Mouse (Mus musculus): ENCODE measurements around the gene Rufy3. TPM values are rescaled to one million over a fixed set of nuclear protein-coding genes. Genes with fewer than 3 reads are reported as not detected.

Rufy3 gene
- total RNA-seq, 2 experiments from 2014 or later, result 160 to 165 TPM

GRCm38 (mm10) chr5:88627545-88627944 lies 62.7 kb downstream of the Rufy3 start:
- DNase-seq (ENCODE audit: low spot score in 2 of 2), result no peak

- DNase-seq (ENCODE audit: low spot score in 2 of 2), result no peak
These were observed 64.3 kb downstream of the Rufy3 start for GRCm38 (mm10) chr5:88629125-88629524.

GRCm38 (mm10) chr5:88629987-88630386 lies 65.1 kb downstream of the Rufy3 start:
- DNase-seq (ENCODE audit: low spot score in 2 of 2), result no peak

- DNase-seq (ENCODE audit: low spot score in 2 of 2), result no peak
These were observed 66.0 kb downstream of the Rufy3 start for GRCm38 (mm10) chr5:88630883-88631282.

- no peak for DNase-seq (ENCODE audit: low spot score in 2 of 2)
These were observed 66.7 kb downstream of the Rufy3 start for GRCm38 (mm10) chr5:88631545-88631944.

GRCm38 (mm10) chr5:88632463-88632862 lies 67.6 kb downstream of the Rufy3 start:
- no peak for DNase-seq (ENCODE audit: low spot score in 2 of 2)

GRCm38 (mm10) chr5:88634076-88634475 lies 69.2 kb downstream of the Rufy3 start:
- no peak for DNase-seq (ENCODE audit: low spot score in 2 of 2)

GRCm38 (mm10) chr5:88642786-88643185 lies 77.9 kb downstream of the Rufy3 start:
- DNase-seq (ENCODE audit: low spot score in 2 of 2), result no peak

- DNase-seq (ENCODE audit: low spot score in 2 of 2), result no peak
These were observed 78.7 kb downstream of the Rufy3 start for GRCm38 (mm10) chr5:88643491-88643890.

- no peak for DNase-seq (ENCODE audit: low spot score in 2 of 2)
These were observed 80.1 kb downstream of the Rufy3 start for GRCm38 (mm10) chr5:88644901-88645300.

- no peak for DNase-seq (ENCODE audit: low spot score in 2 of 2)
These were observed 80.6 kb downstream of the Rufy3 start for GRCm38 (mm10) chr5:88645405-88645804.

- no peak for DNase-seq (ENCODE audit: low spot score in 2 of 2)
These were observed 84.7 kb downstream of the Rufy3 start for GRCm38 (mm10) chr5:88649250-88650173.

GRCm38 (mm10) chr5:88652589-88652988 lies 87.7 kb downstream of the Rufy3 start:
- no peak for DNase-seq (ENCODE audit: low spot score in 2 of 2)

- no peak for DNase-seq (ENCODE audit: low spot score in 2 of 2)
These were observed 93.0 kb downstream of the Rufy3 start for GRCm38 (mm10) chr5:88657868-88658267.

- no peak for DNase-seq (ENCODE audit: low spot score in 2 of 2)
These were observed 98.3 kb downstream of the Rufy3 start for GRCm38 (mm10) chr5:88663151-88663550.

GRCm38 (mm10) chr5:88663875-88664274 lies 99.0 kb downstream of the Rufy3 start:
- DNase-seq (ENCODE audit: low spot score in 2 of 2), result no peak

GRCm38 (mm10) chr5:88674703-88675442 lies 110.0 kb downstream of the Rufy3 start:
- no peak for DNase-seq (ENCODE audit: low spot score in 2 of 2)

GRCm38 (mm10) chr5:88675443-88676387 lies 110.9 kb downstream of the Rufy3 start, which contains the start of gene Grsf1:
TSS of gene Grsf1 (minus strand) at chr5:88676171.
- peak; percentile 84 to 88 for DNase-seq (ENCODE audit: low spot score in 2 of 2)

- DNase-seq (ENCODE audit: low spot score in 2 of 2), result no peak
These were observed 114.1 kb downstream of the Rufy3 start for GRCm38 (mm10) chr5:88678929-88679328.

- DNase-seq (ENCODE audit: low spot score in 2 of 2), result no peak
These were observed 114.5 kb downstream of the Rufy3 start for GRCm38 (mm10) chr5:88679341-88679740.

- no peak for DNase-seq (ENCODE audit: low spot score in 2 of 2)
These were observed 115.7 kb downstream of the Rufy3 start for GRCm38 (mm10) chr5:88680567-88680966.
